Mouse (Mus musculus) gastrocnemius, postnatal 4 days (tissue): Measurements from ENCODE around the gene Rab5if. TPM values are rescaled to one million over a fixed set of nuclear protein-coding genes. Genes with fewer than 3 reads are reported as not detected.

Experiments
- DNase-seq, 2 experiments: peaks; one replicate each; pipeline ENCODE4 v3.0.0; 2021 to 2022; ENCODE audit warnings: low spot score in 2 of 2, mixed read lengths in 2 of 2
- total RNA-seq, 2 experiments: library from RNA; stranded (reverse); gene quantifications; 2 replicates each; pipeline ENCODE4 v1.2.3; 2021

Rab5if gene
- total RNA-seq, 2 experiments from 2014 or later: 70.6 to 75.5 TPM

- DNase-seq: no peak
Measured at GRCm38 (mm10) chr2:156919796-156920195, 56.9 kb downstream of the Rab5if start.

DNA sequence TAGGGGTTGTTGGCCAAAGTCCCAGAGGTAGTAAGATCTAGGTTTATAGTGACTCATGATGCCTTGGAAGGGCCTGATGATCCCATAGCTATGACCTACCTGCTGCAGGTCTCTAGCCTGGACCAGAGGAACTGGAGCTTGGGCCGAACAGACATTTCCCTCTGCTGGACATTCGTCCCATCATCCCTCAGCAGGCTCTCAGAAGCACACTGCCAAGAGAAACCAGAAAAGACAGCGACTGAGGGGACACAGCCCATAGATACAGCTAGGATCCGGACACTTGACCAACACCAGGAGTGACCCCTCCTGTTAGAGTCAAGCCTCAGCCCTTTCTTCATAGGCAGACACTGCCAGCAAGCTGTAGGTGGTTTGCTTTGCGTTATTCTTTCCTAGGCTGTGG is 60.1 kb downstream of the Rab5if start:
- DNase-seq: no peak

Other genes with a start within 250 kb of the Rab5if start
- 10 to 100 TPM; 81.1 to 93.7 TPM for gene Dlgap4, start 249.4 kb upstream of the Rab5if start, total RNA-seq
- 100 to 1,000 TPM; 247 to 265 TPM for gene Myl9, start 87.7 kb upstream of the Rab5if start, total RNA-seq
- gene Tgif2, start 23.1 kb upstream of the Rab5if start, total RNA-seq: 10 to 100 TPM; 13.4 to 14.8 TPM
- 1 to 10 TPM; 1.3 to 2.7 TPM for gene 4930518I15Rik, start 5.2 kb upstream of the Rab5if start, total RNA-seq
- gene Sla2, start 24.1 kb downstream of the Rab5if start, total RNA-seq: not detected
- 10 to 100 TPM; 23.2 to 24.0 TPM for gene Ndrg3, start 128.9 kb downstream of the Rab5if start, total RNA-seq
- gene Dsn1, start 144.0 kb downstream of the Rab5if start, total RNA-seq: 10 to 100 TPM; 11.6 to 12.3 TPM
- 10 to 100 TPM; 33.7 to 34.6 TPM for gene Soga1, start 216.1 kb downstream of the Rab5if start, total RNA-seq
- gene Tldc2, start 223.9 kb downstream of the Rab5if start, total RNA-seq: not detected